Mouse (Mus musculus): ENCODE measurements at regions not wholly inside any gene's neighbourhood (a gene's known extent, or its start where the extent isn't known, plus 50 kb on each side); places are given as distances from the start of the nearest gene placed in this dataset.
A peak's percentile ranks its signal among the peaks of the same experiment; 100 is the strongest.
"Not testable (repeated sequence)": the region's sequence is repeated elsewhere in the genome, so short reads cannot be mapped to it uniquely, and the experiment has no call there.

DNA sequence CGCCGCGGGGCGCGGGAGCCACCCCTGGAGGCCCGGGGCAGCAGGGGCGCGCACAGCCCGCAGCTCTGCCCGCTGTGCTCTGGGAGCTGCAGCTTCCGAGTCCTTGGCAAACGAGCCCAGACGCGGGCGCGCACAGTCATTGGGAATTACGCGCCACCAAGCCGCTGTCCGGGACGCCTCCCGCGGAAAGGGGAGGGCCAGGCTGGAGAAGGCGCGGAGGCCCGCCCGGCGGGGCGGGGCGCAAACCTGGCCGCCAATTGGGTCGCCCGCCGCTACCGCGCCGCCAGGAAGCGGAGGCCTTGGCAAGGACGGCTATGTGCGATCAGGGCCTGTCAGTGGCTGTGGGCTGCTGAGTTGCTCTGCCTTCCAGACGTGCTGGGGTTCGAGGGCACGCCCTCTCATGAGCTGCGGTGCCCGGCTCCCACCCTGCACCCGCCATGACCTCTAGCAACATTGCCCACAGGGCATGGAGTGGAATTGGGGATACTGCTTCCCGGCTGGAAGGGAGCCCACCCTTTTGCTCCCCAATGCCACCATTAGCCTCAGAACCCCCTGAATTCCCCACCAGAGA lies 739.1 kb upstream of the Ywhaq start:
- DNase-seq (ENCODE audit: low spot score in 2 of 2), result peak in 1 of 2 experiments; percentile 3

GRCm38 (mm10) chr12:22155341-22155740 lies 737.9 kb upstream of the Ywhaq start:
- DNase-seq (ENCODE audit: low spot score in 2 of 2), result not testable (repeated sequence)
